Mouse (Mus musculus) small intestine, adult 2 months (tissue): ENCODE measurements around the gene Igtp. TPM values are rescaled to one million over a fixed set of nuclear protein-coding genes. Genes with fewer than 3 reads are reported as not detected.
A peak's percentile ranks its signal among the peaks of the same experiment; 100 is the strongest.
"Not testable (repeated sequence)": the region's sequence is repeated elsewhere in the genome, so short reads cannot be mapped to it uniquely, and the experiment has no call there.

ENCODE experiments used
- H3K27ac ChIP-seq: fragments of 200-500 bp; 2 replicates; pipeline ENCODE4 v1.5.1; 2012; ENCODE audit warnings: low read depth, low read length, control low read depth, inconsistent platforms; ENCODE audit not compliant: insufficient read depth
- H3K27me3 ChIP-seq: fragments of 200-500 bp; 2 replicates; pipeline ENCODE4 v1.6.1; 2012; ENCODE audit warnings: mild to moderate bottlenecking, moderate library complexity, low read length, inconsistent platforms; ENCODE audit not compliant: control insufficient read depth, insufficient read depth
- H3K36me3 ChIP-seq: fragments of 200-500 bp; 2 replicates; pipeline ENCODE4 v1.6.1; 2012; ENCODE audit warnings: mild to moderate bottlenecking, low read length, control low read depth, inconsistent platforms; ENCODE audit not compliant: control insufficient read depth, insufficient read depth
- H3K4me1 ChIP-seq: fragments of 200-500 bp; 2 replicates; pipeline ENCODE4 v1.6.1; 2012; ENCODE audit warnings: low read length, inconsistent platforms, mixed read lengths; ENCODE audit not compliant: control insufficient read depth, insufficient read depth, insufficient read length
- H3K4me3 ChIP-seq: fragments of 200-500 bp; 2 replicates; pipeline ENCODE4 v1.5.1; 2012; ENCODE audit warnings: low read depth, mild to moderate bottlenecking, control low read depth, inconsistent platforms, low read length, moderate library complexity
- CTCF ChIP-seq: fragments of 200-500 bp; IDR thresholded peaks from 2 replicates; pipeline ENCODE4 v1.5.1; 2012; ENCODE audit warnings: low read depth, mild to moderate bottlenecking, control low read depth, inconsistent platforms, low read length, moderate library complexity, mixed read lengths; ENCODE audit not compliant: insufficient replicate concordance, insufficient read length; ENCODE audit errors: extremely low read depth
- POLR2A ChIP-seq: fragments of 200-500 bp; IDR thresholded peaks from 2 replicates; pipeline ENCODE4 v1.6.1; 2012; ENCODE audit warnings: low read depth, mild to moderate bottlenecking, control low read depth, inconsistent platforms, low read length, moderate library complexity
- WGBS: fragments of 180-500 bp; shearing (Covaris S2); methylation state at CpG from one replicate; pipeline ENCODE4 v1.1.7; 2018; 5-methylcytosine and 5-hydroxymethylcytosine counted together
- polyA plus RNA-seq: library from polyadenylated mRNA; depleted of rRNA; stranded (reverse); fragments of >200 nt; gene quantifications from 2 replicates; pipeline ENCODE4 v1.2.3, GENCODE M21; 2012

The Igtp gene
- polyA plus RNA-seq, 1 experiment, result 27.7 TPM

GRCm38 (mm10) chr11:58225655-58226054, 26.3 kb downstream of the Igtp start:
- WGBS, result 10% methylated on average over 5 of the region's 5 CpGs
- no peak for TF ChIP-seq POLR2A
- peak; percentile 96; the same call in 1 of the 2 replicates for TF ChIP-seq CTCF
- Histone ChIP-seq H3K4me1 (peaks cover 7% of the 10 kb centered on the region; the same call in 1 of the 2 replicates), H3K36me3 (peaks cover 3% of the 10 kb centered on the region; the same call in 1 of the 2 replicates), H3K4me3 (no peak overlapping the region), H3K27ac (no peak overlapping the region), H3K27me3 (no peaks in the 10 kb centered on the region)

- TF ChIP-seq POLR2A, result no peak
- TF ChIP-seq CTCF, result no peak
These were observed 27.1 kb downstream of the Igtp start for GRCm38 (mm10) chr11:58226425-58226824.

DNA sequence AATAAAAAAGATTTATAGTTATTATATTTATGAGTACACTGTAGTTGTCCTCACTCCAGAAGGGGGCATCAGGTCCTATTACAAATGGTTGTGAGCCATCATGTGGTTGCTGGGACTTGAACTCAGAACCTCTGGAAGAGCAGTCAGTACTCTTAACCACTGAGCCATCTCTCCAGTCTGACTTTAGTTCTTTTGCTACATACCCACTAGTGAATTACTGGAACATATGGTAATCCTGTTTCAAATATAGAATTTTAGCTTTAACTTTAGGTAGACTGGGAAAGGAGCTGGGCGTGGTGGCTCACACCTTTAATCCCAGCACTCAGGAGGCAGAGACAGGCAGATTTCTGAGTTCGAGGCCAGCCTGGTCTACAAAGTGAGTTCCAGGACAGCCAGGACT, 28.7 kb downstream of the Igtp start:
- H3K4me3 ChIP-seq, H3K36me3 ChIP-seq, H3K27me3 ChIP-seq, H3K4me1 ChIP-seq, H3K27ac ChIP-seq: not testable (repeated sequence)
- 85% methylated on average over 2 of the region's 2 CpGs for WGBS

More at GRCm38 (mm10) chr11:58226425-58226824, 27.1 kb downstream of the Igtp start:
- peaks cover 7% of the 10 kb centered on the region; the same call in 1 of the 2 replicates for H3K4me1 ChIP-seq
- no peak overlapping the region for H3K4me3 ChIP-seq
- H3K36me3 ChIP-seq, result no peaks in the 10 kb centered on the region; the same call in 1 of the 2 replicates
- H3K27me3 ChIP-seq, result no peaks in the 10 kb centered on the region
- no peak overlapping the region for H3K27ac ChIP-seq

- Histone ChIP-seq H3K36me3 (no peaks in the 10 kb centered on the region), H3K4me1 (peaks cover 3% of the 10 kb centered on the region; the same call in 1 of the 2 replicates), H3K27me3 (no peaks in the 10 kb centered on the region), H3K4me3 (no peak overlapping the region), H3K27ac (no peak overlapping the region)
- 66% methylated on average over 16 of the region's 16 CpGs for WGBS
- TF ChIP-seq POLR2A (no peak), CTCF (no peak)
These were observed 31.1 kb downstream of the Igtp start for GRCm38 (mm10) chr11:58230396-58230910.

GRCm38 (mm10) chr11:58231156-58231555, 31.8 kb downstream of the Igtp start:
- TF ChIP-seq POLR2A, result no peak
- TF ChIP-seq CTCF, result no peak
- Histone ChIP-seq H3K4me3 (no peak overlapping the region), H3K27ac (no peak overlapping the region), H3K27me3 (no peaks in the 10 kb centered on the region), H3K36me3 (no peaks in the 10 kb centered on the region), H3K4me1 (peaks cover 4% of the 10 kb centered on the region; the same call in 1 of the 2 replicates)
- 85% methylated on average over 8 of the region's 8 CpGs for WGBS

DNA sequence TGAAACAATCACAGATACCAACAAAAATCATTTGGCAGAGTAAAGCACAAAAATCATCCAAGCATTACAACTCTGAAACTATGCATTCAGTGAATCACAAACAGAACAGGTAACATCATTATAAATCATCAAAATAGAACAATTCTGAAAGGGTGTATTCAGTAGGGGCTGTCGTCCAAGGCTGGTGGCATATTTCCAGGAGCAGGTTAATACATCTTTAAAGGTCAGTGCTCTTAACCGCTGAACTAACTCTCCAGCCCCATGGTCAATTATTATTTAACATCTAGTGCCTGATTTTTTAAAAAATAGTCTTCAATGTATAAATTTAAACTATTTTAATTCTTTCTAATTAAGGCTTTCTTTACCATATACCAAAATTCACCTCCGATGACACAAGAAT, 35.2 kb downstream of the Igtp start:
- H3K36me3 ChIP-seq, result not testable (repeated sequence)
- WGBS, result 73% methylated on average over 3 of the region's 3 CpGs

GRCm38 (mm10) chr11:58235152-58235551, 35.8 kb downstream of the Igtp start:
- no peak for TF ChIP-seq POLR2A
- peak; percentile 84; the same call in 1 of the 2 replicates for TF ChIP-seq CTCF
- no peak overlapping the region for H3K4me3 ChIP-seq
- WGBS, result 25% methylated on average over 6 of the region's 6 CpGs

More for the DNA sequence above, 35.2 kb downstream of the Igtp start:
- H3K4me1 ChIP-seq, H3K27me3 ChIP-seq, H3K27ac ChIP-seq, H3K4me3 ChIP-seq: not testable (repeated sequence)

More at GRCm38 (mm10) chr11:58235152-58235551, 35.8 kb downstream of the Igtp start:
- Histone ChIP-seq H3K36me3 (no peaks in the 10 kb centered on the region), H3K27me3 (no peaks in the 10 kb centered on the region), H3K27ac (no peak overlapping the region), H3K4me1 (peaks cover 10% of the 10 kb centered on the region)
